Mouse (Mus musculus): Measurements from ENCODE around the gene Cdca7.

Cdca7 gene

DNA sequence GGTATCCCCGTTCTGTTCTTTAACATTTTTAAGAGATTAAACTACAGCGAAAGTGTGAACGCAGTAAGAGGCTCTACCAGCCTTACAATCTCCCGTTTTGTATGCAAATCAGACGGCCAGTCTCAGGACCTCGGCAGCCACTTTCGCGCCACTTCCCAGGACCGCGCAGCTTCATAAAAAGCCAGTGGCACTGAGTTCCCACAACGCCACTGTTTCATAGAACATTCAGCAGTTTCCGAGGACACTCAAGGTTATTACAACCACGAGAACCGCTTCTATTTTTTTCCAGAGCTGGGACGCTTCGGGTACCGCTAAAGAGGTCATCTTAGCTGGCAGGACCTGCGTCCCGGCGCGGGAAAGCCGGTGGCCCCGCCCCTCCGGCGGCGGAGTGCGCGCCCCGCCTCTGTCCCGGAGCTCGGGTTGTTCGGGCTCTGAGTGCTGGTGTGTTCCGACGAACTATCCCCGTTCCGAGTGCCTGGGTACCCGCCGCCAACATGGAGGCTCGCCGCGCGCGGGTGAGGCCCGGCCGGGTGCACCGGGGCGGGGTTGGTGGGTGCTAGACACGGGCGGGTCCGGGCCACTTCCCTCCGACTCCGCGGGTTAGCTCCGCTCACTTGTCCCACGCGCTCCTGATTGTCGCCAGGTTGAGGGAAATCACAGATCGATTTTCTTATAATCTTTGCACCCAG is at the start of gene Cdca7:
Cdca7 (plus strand) TSS at position 363 of the 689 bp plus-strand sequence.
- peak; percentile 92 for DNase-seq (ENCODE audit: low spot score)

- DNase-seq (ENCODE audit: low spot score) = peak; percentile 57
These were observed 49.2 kb upstream of the Cdca7 start for GRCm38 (mm10) chr2:72426776-72427175.

- DNase-seq (ENCODE audit: low spot score) = no peak
These were observed 48.7 kb upstream of the Cdca7 start for GRCm38 (mm10) chr2:72427288-72427687.

DNA sequence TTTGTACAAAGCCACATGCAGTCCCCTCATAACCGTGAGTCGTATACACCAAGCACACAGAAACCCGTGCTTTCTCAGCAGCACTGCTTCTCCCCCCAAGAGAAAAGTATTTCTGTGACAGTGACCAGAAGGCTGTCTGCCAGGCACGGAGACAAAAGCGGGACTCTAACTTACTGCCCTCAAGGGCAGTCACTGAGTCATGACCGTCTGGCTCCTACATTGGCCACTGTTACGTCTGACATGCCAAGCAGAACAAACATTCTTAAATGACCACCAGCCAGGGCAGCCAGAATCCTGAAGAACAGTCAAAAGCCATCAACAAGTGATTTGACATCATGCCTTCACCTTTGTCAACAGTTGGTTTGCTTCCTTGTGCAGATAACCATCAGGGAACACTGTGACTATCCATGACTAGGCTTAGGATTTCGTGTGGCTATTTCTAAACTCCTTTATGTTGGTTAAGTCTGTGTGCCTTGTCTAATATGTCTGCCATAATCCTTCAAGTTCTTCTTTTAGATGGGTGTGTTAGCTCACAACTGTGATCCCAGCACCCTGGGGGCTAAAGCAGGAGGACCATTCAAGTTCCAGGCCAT is 36.9 kb upstream of the Cdca7 start:
- DNase-seq (ENCODE audit: low spot score) = no peak

DNA sequence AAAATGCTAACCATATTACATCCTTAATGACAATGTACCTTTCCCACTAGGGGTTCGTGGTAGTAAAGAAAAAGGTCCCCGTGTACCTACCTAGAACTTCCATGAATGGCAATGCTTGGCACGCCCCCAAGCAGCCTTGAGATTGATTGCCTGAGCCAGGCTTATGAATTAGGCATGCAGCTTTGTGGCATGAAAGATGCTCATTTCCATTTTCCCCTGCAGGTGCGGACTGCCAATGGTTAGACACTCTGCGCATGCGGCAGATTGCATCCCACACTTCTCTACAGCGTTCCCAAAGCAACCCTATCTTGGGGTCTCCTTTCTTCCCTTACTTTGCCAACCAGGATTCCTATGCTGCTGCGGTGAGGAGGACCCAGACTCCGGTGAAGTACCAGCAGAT is 34.9 kb upstream of the Cdca7 start:
- no peak for DNase-seq (ENCODE audit: low spot score)

DNA sequence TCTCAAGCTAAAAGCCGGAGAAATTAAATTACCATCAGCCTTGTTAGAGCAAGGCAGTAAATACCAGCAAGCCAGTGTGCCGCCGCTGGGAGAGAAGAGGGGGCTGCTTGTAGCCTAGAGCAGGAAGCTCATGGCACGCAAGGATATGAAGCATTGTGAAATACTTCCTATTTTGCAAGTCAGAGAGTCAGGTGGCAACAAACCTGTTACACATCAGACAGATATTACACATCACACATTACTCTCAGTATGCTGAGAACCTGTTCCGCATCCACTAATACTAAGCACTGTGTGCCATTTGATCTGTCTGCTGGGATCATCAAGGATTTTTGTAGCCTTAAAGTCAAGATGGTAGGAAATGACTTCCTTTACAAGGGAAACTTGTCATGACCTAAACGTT is 33.1 kb upstream of the Cdca7 start:
- DNase-seq (ENCODE audit: low spot score) = no peak

DNA sequence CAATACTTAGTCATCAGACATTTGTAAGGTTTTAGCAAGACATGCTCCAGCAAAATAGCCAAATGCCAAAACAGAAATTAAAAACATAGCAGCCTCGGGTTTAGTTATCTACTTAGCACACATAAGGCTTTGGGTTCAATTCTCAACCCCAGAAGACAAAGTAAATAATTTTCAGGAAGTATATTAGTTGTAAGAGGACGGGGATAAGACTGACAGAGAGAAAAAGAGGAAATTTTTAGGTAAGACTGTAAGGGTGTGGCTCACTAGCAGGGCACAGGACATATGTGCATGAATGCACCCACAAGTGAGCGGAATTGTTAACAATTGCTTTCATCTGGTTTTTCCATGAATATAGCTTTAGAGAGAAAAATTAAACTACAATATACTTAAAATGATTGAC is 32.0 kb upstream of the Cdca7 start:
- no peak for DNase-seq (ENCODE audit: low spot score)

GRCm38 (mm10) chr2:72446106-72446505 is 29.9 kb upstream of the Cdca7 start:
- no peak for DNase-seq (ENCODE audit: low spot score)

GRCm38 (mm10) chr2:72446615-72447014 is 29.3 kb upstream of the Cdca7 start:
- no peak for DNase-seq (ENCODE audit: low spot score)

- no peak for DNase-seq (ENCODE audit: low spot score)
These were observed 22.4 kb upstream of the Cdca7 start for GRCm38 (mm10) chr2:72453563-72453962.

- no peak for DNase-seq (ENCODE audit: low spot score)
These were observed 19.8 kb upstream of the Cdca7 start for GRCm38 (mm10) chr2:72456189-72456588.

DNA sequence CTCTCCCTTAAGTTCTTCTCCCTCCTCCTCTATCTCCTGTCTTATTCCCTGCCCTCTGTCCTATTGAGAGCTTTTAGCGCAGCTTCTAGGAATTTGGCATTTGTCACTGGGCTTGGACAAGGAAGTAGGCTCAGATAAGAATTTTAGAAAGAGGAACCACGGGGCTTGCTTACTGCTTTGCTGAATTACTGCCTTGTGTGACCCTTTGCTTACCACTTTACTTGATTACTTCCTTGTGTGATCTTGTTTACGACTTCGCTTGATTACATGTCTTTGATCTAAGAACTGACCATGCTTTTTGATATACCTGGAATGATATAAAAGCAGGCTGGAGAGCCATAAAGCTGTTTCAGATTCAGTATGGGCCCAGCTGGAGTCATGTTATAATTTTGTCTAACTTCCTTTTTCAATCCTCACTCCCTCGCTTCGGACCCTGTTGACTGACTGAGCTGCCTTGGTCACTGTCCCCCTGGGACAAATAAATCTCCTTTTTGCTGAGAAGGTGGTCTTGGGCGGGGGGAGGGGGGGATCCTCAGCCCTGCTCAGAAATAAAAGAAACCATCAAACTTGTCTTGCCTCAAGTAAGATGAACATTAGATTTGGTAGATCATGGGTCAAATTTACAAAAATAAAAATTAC is 11.5 kb upstream of the Cdca7 start:
- no peak for DNase-seq (ENCODE audit: low spot score)

GRCm38 (mm10) chr2:72467604-72468003 is 8.4 kb upstream of the Cdca7 start:
- no peak for DNase-seq (ENCODE audit: low spot score)

GRCm38 (mm10) chr2:72471415-72472070 is 4.4 kb upstream of the Cdca7 start:
- no peak for DNase-seq (ENCODE audit: low spot score)

- peak; percentile 60 for DNase-seq (ENCODE audit: low spot score)
These were observed 1.2 kb upstream of the Cdca7 start for GRCm38 (mm10) chr2:72474531-72475287.

GRCm38 (mm10) chr2:72475423-72475796 is 549 bp upstream of the Cdca7 start:
- no peak for DNase-seq (ENCODE audit: low spot score)

DNA sequence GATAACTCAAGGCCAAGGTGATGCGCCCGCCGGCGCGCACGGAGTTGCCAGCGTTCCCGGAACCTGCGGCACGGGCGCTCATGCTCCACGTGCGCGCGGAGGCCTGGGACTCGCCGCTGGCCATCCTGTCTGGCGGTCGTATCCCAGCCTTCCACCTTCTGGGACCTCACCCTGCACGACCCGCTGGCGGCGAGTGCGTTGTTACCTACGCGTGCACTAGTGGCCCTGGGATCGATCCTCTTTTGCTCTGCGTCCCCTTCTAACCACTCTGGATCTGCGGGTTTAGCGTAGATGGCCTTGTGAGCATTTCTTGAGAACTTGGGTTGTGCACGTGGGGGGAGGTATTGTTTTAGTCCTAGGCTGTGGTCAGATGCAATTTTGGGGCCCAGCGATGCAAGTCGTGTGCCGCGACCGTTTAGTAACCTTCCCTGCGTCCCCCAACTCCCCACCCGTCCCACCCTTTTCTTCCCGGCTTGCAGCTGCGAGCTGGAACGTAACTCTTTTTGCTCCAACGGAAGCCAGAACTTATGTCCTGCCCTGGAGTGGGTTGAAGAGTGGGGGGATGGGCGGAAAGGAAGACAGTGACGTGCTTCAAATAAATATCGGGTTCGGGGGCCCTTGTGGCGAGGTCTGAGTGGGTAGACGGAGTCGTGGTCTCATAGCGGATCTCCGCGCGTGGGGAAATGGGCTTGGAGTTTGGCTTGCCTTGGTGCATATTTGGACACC is 690 bp downstream of the Cdca7 start:
- peak; percentile 74 for DNase-seq (ENCODE audit: low spot score)

DNA sequence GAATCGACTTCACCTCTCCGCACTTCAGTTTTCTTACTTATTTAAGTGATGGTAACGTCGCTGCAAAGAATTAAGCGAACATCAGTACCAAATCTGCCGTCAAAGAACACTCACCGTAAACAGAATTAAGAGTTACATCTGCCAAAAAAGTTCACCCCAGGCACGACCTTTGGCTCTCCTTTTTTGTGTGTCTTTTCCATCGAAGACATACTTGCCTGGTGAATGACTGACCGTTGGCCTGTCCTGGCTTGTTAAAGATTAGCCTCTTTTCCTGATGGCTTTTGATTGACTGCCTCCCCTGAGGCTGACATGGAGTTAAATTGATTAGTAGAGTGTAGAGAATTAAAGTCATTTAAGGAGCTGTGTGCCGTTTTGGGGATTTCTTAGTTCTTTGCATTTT is 1.3 kb downstream of the Cdca7 start:
- DNase-seq (ENCODE audit: low spot score) = peak; percentile 38

DNA sequence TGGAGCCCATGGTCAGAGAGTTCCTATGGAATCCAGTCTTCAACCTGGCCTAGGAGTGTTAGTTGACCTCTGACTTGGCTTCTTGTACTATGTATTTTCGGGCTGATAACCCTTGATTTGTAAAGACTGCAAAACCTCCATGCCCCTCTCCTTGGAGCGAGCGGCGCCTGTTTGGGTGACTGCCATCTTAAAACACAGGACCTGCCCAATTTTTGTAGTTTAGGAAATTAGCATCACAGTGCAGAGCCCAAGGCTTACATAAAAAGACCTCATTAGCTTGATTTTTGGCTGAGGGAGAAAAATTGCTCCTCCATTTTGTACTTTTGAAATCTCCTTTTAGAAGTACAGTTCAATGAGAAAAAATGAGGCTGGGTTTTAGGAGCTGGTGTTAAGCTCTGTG is 2.2 kb downstream of the Cdca7 start:
- no peak for DNase-seq (ENCODE audit: low spot score)

GRCm38 (mm10) chr2:72478921-72479320 is 3.0 kb downstream of the Cdca7 start:
- DNase-seq (ENCODE audit: low spot score) = no peak

DNA sequence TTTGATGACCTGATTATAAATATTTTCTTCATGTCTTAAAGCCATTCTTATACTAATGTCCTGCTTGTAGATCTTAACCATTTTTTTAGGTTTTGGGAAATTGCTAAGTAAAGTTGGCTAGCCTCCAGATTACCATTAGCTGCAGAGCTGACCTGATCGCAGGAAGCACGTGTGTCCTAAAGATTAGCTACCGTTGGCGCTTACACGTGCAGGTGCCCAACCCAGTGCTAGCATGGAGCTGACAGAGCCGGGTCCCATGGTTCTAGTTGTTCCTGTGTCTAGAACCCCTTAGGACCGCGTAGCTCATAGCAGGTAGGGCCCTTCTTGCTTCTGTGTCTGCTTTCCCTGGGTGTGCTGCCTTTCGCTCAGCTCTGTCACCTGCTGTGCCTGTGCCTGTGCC is 3.9 kb downstream of the Cdca7 start:
- DNase-seq (ENCODE audit: low spot score) = no peak

- DNase-seq (ENCODE audit: low spot score) = no peak
These were observed 15.7 kb downstream of the Cdca7 start for GRCm38 (mm10) chr2:72491650-72492049.
